Mouse (Mus musculus) kidney, postnatal 4 days (tissue): ENCODE data around the gene Mcm5.

Source experiments
- DNase-seq, 2 experiments: peaks; one replicate each; pipeline ENCODE4 v3.0.0; 2021; ENCODE audit warnings: mixed read lengths in 2 of 2

Gene Mcm5

DNA sequence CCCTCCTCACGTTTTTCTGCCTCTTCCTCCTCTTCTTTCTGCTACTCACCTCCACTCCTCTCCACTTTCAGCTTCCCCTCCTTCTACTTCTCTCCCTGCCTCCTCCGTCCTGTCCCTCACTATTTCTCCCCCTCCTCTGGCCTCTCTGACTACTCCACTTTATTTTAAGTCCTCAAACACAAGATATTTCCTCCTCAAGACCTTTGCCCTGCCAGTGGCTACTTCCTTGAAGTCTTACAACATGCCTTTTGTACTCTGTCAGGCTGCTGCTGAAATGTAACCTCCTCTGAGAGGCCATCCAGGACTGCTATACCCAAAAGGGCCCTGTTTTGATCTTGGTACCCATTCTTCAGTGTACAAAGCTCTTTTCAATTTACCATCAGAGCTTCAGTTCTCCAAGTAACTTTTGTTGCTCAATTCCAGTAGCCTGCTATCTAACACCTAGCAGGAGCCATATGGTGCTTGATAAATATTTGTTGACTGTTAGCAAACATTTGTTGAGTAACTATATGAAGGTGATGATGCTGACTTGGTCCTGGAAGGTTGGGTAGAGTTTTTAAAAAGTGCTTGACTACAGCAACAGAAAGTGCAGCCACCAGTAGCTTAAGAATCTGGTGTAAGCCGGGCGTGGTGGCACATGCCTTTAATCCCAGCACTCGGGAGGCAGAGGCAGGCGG, 62.8 kb downstream of the Mcm5 start:
- no peak for DNase-seq
